Mouse (Mus musculus) hindbrain, embryonic 10.5 days (tissue): ENCODE data around the gene Znrf3. TPM values are rescaled to one million over a fixed set of nuclear protein-coding genes. Genes with fewer than 3 reads are reported as not detected.

ENCODE experiments used
- DNase-seq: peaks from one replicate; pipeline ENCODE4 v3.0.0-alpha.2; 2017; ENCODE audit warnings: low spot score
- H3K27ac ChIP-seq: fragments of 300-500 bp; sonication (generic); 2 replicates; pipeline ENCODE4 v1.5.1; 2016; ENCODE audit warnings: mild to moderate bottlenecking, moderate library complexity
- H3K27me3 ChIP-seq: fragments of 300-500 bp; sonication (generic); 2 replicates; pipeline ENCODE4 v1.6.1; 2016; ENCODE audit warnings: mild to moderate bottlenecking; ENCODE audit not compliant: poor library complexity, insufficient read depth, severe bottlenecking
- H3K36me3 ChIP-seq: fragments of 300-500 bp; sonication (generic); 2 replicates; pipeline ENCODE4 v1.6.1; 2016; ENCODE audit warnings: mild to moderate bottlenecking, moderate library complexity
- H3K4me1 ChIP-seq: fragments of 300-500 bp; sonication (generic); replicated peaks from 2 replicates; pipeline ENCODE4 v1.6.1; 2016; ENCODE audit warnings: mild to moderate bottlenecking
- H3K4me3 ChIP-seq: fragments of 300-500 bp; sonication (generic); 2 replicates; pipeline ENCODE4 v1.5.1; 2016; ENCODE audit warnings: mild to moderate bottlenecking, moderate library complexity
- H3K9me3 ChIP-seq: fragments of 300-500 bp; sonication (generic); 2 replicates; pipeline ENCODE4 v1.6.1; 2016; ENCODE audit warnings: mild to moderate bottlenecking, moderate library complexity
- WGBS: fragments of 180-500 bp; shearing (Covaris S2); methylation state at CpG from one replicate; pipeline ENCODE4 v1.1.7; 2016; 5-methylcytosine and 5-hydroxymethylcytosine counted together
- polyA plus RNA-seq: library from polyadenylated mRNA; unstranded; fragments of >200 nt; fragmentation: Nextera tagmentation; extraction: Ambion mirVana; gene quantifications from 2 replicates; pipeline ENCODE4 v1.2.1, GENCODE M21; 2016

Znrf3 gene
- polyA plus RNA-seq, 1 experiment from 2014 or later = 8.9 TPM

DNA sequence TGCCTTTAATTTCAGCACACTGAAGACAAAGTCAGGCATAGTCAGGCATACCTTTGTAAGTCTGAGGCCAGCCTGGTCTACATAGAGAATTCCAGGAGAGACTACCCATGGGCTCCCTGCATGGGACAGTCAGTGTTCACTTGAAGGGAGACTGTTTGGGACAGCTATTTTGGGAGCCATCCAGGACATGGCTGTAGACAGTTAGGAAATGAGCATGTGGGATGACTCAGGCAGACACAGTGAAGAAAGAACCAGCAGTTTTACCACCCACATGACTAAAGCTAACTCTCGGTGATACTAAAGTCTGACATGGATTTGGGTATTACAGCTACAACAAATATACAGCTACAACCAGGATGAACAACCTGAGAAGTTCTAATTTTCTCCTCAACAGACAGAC is 89.9 kb downstream of the Znrf3 start:
- DNase-seq = no peak
- H3K4me3 ChIP-seq = no peak overlapping the region
- 95% methylated on average over 1 of the region's 1 CpGs for WGBS
- H3K4me1 ChIP-seq = no peaks in the 10 kb centered on the region
- no peak overlapping the region for H3K27ac ChIP-seq
- H3K9me3 ChIP-seq = no peaks in the 10 kb centered on the region
- 0 out of 2 replicates have a peak, but pooled peaks cover 7% of the 10 kb centered on the region for H3K36me3 ChIP-seq
- H3K27me3 ChIP-seq = no peaks in the 10 kb centered on the region

GRCm38 (mm10) chr11:5353032-5353431 is 91.6 kb downstream of the Znrf3 start:
- Histone ChIP-seq H3K36me3 (0 out of 2 replicates have a peak, but pooled peaks cover 7% of the 10 kb centered on the region), H3K9me3 (no peaks in the 10 kb centered on the region), H3K4me3 (no peak overlapping the region), H3K27me3 (no peaks in the 10 kb centered on the region), H3K4me1 (no peaks in the 10 kb centered on the region), H3K27ac (no peak overlapping the region)
- DNase-seq = no peak

DNA sequence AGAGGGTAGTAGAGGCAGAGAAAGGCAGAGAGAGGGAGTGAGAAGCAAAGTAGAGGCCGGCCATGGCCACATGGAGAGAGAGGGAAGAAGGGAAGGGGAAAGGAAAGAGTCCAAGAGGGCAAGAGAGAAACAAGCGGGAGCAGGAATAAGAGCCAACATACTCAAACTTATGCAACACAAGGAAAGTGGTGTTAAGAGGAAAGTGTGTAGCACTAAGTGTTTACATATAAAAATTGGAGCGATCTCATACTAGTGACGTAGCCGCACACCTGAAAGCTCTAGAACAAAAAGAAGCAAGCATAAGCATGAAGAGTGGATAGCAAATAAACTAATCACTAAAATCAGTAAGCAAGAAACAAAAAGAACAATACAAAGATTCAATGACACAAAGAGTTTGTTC is 95.2 kb downstream of the Znrf3 start:
- 96% methylated on average over 5 of the region's 5 CpGs for WGBS
- Histone ChIP-seq H3K36me3 (0 out of 2 replicates have a peak, but pooled peaks cover 7% of the 10 kb centered on the region), H3K4me3 (no peak overlapping the region), H3K27ac (no peak overlapping the region), H3K9me3 (no peaks in the 10 kb centered on the region), H3K4me1 (0 out of 2 replicates have a peak, but pooled peaks cover 3% of the 10 kb centered on the region), H3K27me3 (no peaks in the 10 kb centered on the region)
- no peak for DNase-seq

GRCm38 (mm10) chr11:5346845-5347640 is 97.6 kb downstream of the Znrf3 start:
- WGBS = 73% methylated on average over 4 of the region's 4 CpGs
- H3K4me3 ChIP-seq = no peak overlapping the region
- no peak overlapping the region for H3K27ac ChIP-seq
- DNase-seq = no peak
- no peaks in the 10 kb centered on the region for H3K9me3 ChIP-seq
- H3K36me3 ChIP-seq = no peaks in the 10 kb centered on the region
- no peaks in the 10 kb centered on the region for H3K27me3 ChIP-seq
- 0 out of 2 replicates have a peak, but pooled peaks cover 3% of the 10 kb centered on the region for H3K4me1 ChIP-seq

GRCm38 (mm10) chr11:5343748-5344147 is 100.9 kb downstream of the Znrf3 start:
- no peak overlapping the region for H3K4me3 ChIP-seq
- H3K27ac ChIP-seq = no peak overlapping the region
- no peaks in the 10 kb centered on the region for H3K27me3 ChIP-seq
- H3K9me3 ChIP-seq = no peaks in the 10 kb centered on the region
- no peaks in the 10 kb centered on the region for H3K36me3 ChIP-seq
- WGBS = 97% methylated on average over 4 of the region's 4 CpGs
- DNase-seq = no peak
- H3K4me1 ChIP-seq = 0 out of 2 replicates have a peak, but pooled peaks cover 3% of the 10 kb centered on the region

DNA sequence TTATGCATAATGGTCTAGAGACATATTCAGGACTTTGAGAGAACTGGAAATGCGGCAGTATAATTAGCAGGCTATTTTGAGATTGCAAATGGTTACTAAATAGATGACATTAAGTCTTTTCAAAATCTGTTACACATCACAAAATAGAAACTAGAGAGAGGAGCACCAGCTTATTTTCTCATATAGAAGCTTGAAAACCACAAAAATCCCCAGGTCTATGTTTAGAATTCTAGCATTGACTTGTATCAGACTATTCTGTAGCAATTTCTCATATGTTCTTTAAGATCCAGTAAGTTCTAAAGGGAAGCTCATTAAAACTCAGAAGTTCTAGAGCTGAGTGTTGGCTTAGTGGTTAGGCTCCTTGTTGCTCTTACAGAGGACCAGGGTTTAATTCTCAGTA is 104.9 kb downstream of the Znrf3 start:
- no peak for DNase-seq
- Histone ChIP-seq H3K4me3 (no peak overlapping the region), H3K27ac (no peak overlapping the region), H3K36me3 (peaks cover 11% of the 10 kb centered on the region), H3K4me1 (no peaks in the 10 kb centered on the region), H3K9me3 (no peaks in the 10 kb centered on the region), H3K27me3 (no peaks in the 10 kb centered on the region)
- 93% methylated on average over 1 of the region's 1 CpGs for whole genome bisulfite sequencing

DNA sequence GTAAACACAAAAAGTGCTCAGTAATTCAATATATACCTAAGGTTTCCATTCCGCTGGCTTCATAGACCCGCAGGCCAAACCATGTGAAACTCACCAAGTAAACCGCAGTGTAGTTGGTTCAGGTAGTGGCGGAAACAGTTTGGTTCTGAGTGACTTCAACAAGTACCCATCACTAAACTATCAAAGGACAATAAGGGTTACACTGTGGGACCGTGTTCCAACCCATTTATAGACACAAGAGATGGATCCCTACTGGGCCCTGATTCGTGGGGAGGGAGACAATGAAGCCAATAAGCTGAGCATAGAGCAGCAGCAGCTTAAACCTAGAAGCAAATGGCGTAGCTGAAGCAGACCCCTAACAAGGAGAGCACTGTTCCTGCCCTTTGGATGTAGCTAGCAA is 107.8 kb downstream of the Znrf3 start:
- 88% methylated on average over 7 of the region's 7 CpGs for WGBS

DNA sequence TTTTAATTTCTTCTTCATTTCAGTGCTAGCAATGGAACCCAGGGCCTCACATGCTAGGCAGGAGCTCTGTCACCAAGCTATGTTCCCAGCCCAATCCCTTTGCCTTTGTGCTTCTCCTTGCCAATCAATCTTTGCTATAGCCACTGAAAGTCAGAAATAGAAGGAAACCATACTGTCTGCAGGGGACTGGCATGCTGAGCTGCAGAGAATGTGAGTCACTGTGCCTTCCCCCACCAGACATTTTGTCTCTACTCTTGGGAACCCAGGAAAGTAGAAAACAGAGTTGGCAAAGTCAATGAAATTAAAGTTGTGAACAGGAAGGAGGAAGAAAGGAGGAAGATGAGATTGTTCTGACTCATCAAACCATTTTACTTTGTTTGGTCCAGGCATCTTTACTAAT is 108.4 kb downstream of the Znrf3 start:
- H3K4me3 ChIP-seq = no peak overlapping the region
- peaks cover 26% of the 10 kb centered on the region for H3K36me3 ChIP-seq
- no peaks in the 10 kb centered on the region for H3K9me3 ChIP-seq
- DNase-seq = no peak
- no peaks in the 10 kb centered on the region for H3K27me3 ChIP-seq
- H3K4me1 ChIP-seq = no peaks in the 10 kb centered on the region
- H3K27ac ChIP-seq = no peak overlapping the region

More for the DNA sequence above, 107.8 kb downstream of the Znrf3 start:
- no peak for DNase-seq
- Histone ChIP-seq H3K36me3 (peaks cover 21% of the 10 kb centered on the region), H3K9me3 (no peaks in the 10 kb centered on the region), H3K27ac (no peak overlapping the region), H3K4me3 (no peak overlapping the region), H3K27me3 (no peaks in the 10 kb centered on the region), H3K4me1 (no peaks in the 10 kb centered on the region)

DNA sequence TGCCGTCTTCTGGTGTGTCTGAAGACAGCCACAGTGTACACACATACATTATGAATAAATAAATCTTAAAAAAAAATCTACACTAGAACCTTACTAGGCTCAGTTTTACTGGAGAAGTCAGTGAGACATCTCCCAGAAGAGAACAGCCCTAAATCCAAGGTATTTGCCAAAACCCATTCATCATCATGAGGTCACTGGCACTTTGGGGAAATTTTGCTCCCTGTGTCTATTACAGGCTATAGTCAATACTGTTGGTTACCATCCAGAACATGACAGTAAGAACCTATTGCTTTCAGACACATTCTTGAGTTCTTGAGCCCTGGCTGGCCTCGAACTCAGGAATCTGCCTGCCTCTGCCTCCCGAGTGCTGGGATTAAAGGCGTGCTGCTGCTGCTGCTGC is 113.8 kb downstream of the Znrf3 start:
- Histone ChIP-seq H3K4me1 (0 out of 2 replicates have a peak, but pooled peaks cover 2% of the 10 kb centered on the region), H3K27ac (no peak overlapping the region), H3K27me3 (no peaks in the 10 kb centered on the region), H3K36me3 (peaks cover 28% of the 10 kb centered on the region), H3K4me3 (no peak overlapping the region), H3K9me3 (no peaks in the 10 kb centered on the region)
- DNase-seq = no peak
- 91% methylated on average over 4 of the region's 4 CpGs for WGBS

GRCm38 (mm10) chr11:5327693-5328092 is 117.0 kb downstream of the Znrf3 start:
- Histone ChIP-seq H3K36me3 (peaks cover 20% of the 10 kb centered on the region), H3K27me3 (no peaks in the 10 kb centered on the region), H3K4me1 (peaks cover 15% of the 10 kb centered on the region), H3K27ac (no peak overlapping the region), H3K9me3 (no peaks in the 10 kb centered on the region), H3K4me3 (no peak overlapping the region)
- DNase-seq = no peak
- whole genome bisulfite sequencing = 51% methylated on average over 1 of the region's 1 CpGs

- WGBS = 90% methylated on average over 3 of the region's 3 CpGs
- Histone ChIP-seq H3K36me3 (peaks cover 9% of the 10 kb centered on the region), H3K27me3 (no peaks in the 10 kb centered on the region), H3K4me3 (no peak overlapping the region), H3K27ac (no peak overlapping the region), H3K9me3 (no peaks in the 10 kb centered on the region), H3K4me1 (peaks cover 21% of the 10 kb centered on the region)
- DNase-seq = no peak
Observed at GRCm38 (mm10) chr11:5326252-5326651, 118.4 kb downstream of the Znrf3 start.

- no peaks in the 10 kb centered on the region for H3K9me3 ChIP-seq
- no peaks in the 10 kb centered on the region for H3K27me3 ChIP-seq
- DNase-seq = no peak
- H3K36me3 ChIP-seq = peaks cover 5% of the 10 kb centered on the region; the same call in 1 of the 2 replicates
- H3K4me3 ChIP-seq = no peak overlapping the region
- H3K27ac ChIP-seq = no peak overlapping the region
- H3K4me1 ChIP-seq = peaks cover 21% of the 10 kb centered on the region
- 93% methylated on average over 6 of the region's 6 CpGs for WGBS
Observed at GRCm38 (mm10) chr11:5325217-5325616, 119.4 kb downstream of the Znrf3 start.

GRCm38 (mm10) chr11:5324296-5324695 is 120.4 kb downstream of the Znrf3 start:
- H3K4me1 ChIP-seq = peaks cover 23% of the 10 kb centered on the region
- no peak for DNase-seq
- no peak overlapping the region for H3K4me3 ChIP-seq
- H3K36me3 ChIP-seq = 0 out of 2 replicates have a peak, but pooled peaks cover 3% of the 10 kb centered on the region
- 0 out of 2 replicates have a peak overlapping the region, but pooled peaks have one; percentile 5 for H3K27ac ChIP-seq
- no peaks in the 10 kb centered on the region for H3K27me3 ChIP-seq
- 48% methylated on average over 2 of the region's 2 CpGs for WGBS
- no peaks in the 10 kb centered on the region for H3K9me3 ChIP-seq
